Mouse (Mus musculus) kidney, embryonic 15.5 days (tissue): ENCODE measurements at regions not wholly inside any gene's neighbourhood (a gene's known extent, or its start where the extent isn't known, plus 50 kb on each side); places are given as distances from the start of the nearest gene placed in this dataset.
"Not testable (repeated sequence)": the region's sequence is repeated elsewhere in the genome, so short reads cannot be mapped to it uniquely, and the experiment has no call there.

Experiments used
- ATAC-seq: fragments of 200-750 bp; cut with Nextera tagmentation; replicated peaks from 2 replicates; pipeline ENCODE4 v1.8.0; 2017; ENCODE audit warnings: moderate TSS enrichment; ENCODE audit not compliant: low FRiP score
- H3K27ac ChIP-seq: fragments of 300-500 bp; sonication (generic); 2 replicates; pipeline ENCODE4 v1.5.1; 2015; ENCODE audit warnings: mild to moderate bottlenecking, inconsistent platforms
- H3K27me3 ChIP-seq: fragments of 300-500 bp; sonication (generic); 2 replicates; pipeline ENCODE4 v1.6.1; 2015; ENCODE audit warnings: inconsistent platforms
- H3K36me3 ChIP-seq: fragments of 300-500 bp; sonication (generic); 2 replicates; pipeline ENCODE4 v1.6.1; 2015; ENCODE audit warnings: inconsistent platforms
- H3K4me1 ChIP-seq: fragments of 300-500 bp; sonication (generic); 2 replicates; pipeline ENCODE4 v1.6.1; 2015; ENCODE audit warnings: inconsistent platforms
- H3K4me2 ChIP-seq: fragments of 300-500 bp; sonication (generic); 2 replicates; pipeline ENCODE4 v1.6.1; 2015; ENCODE audit warnings: moderate library complexity, mild to moderate bottlenecking, inconsistent platforms
- H3K4me3 ChIP-seq: fragments of 300-500 bp; sonication (generic); replicated peaks from 2 replicates; pipeline ENCODE4 v1.5.1; 2015; ENCODE audit warnings: mild to moderate bottlenecking, inconsistent platforms
- H3K9ac ChIP-seq: fragments of 300-500 bp; sonication (generic); 2 replicates; pipeline ENCODE4 v1.6.1; 2015; ENCODE audit warnings: mild to moderate bottlenecking, inconsistent platforms
- H3K9me3 ChIP-seq: fragments of 300-500 bp; sonication (generic); replicated peaks from 2 replicates; pipeline ENCODE4 v1.6.1; 2016; ENCODE audit warnings: inconsistent platforms
- WGBS: fragments of 180-500 bp; shearing (Covaris S2); methylation state at CpG from one replicate; pipeline ENCODE4 v1.1.7; 2015; ENCODE audit warnings: mixed read lengths; 5-methylcytosine and 5-hydroxymethylcytosine counted together

GRCm38 (mm10) chr5:77743467-77743866 is 335.6 kb upstream of the Igfbp7 start:
- H3K27me3 ChIP-seq, result no peaks in the 10 kb centered on the region
- ATAC-seq, result no peak
- H3K4me1 ChIP-seq, result no peaks in the 10 kb centered on the region
- no peak overlapping the region for H3K27ac ChIP-seq
- H3K9ac ChIP-seq, result no peak overlapping the region
- H3K4me2 ChIP-seq, result no peak overlapping the region
- 67% methylated on average over 3 of the region's 3 CpGs for WGBS
- H3K36me3 ChIP-seq, result no peaks in the 10 kb centered on the region
- no peak overlapping the region for H3K4me3 ChIP-seq
- H3K9me3 ChIP-seq, result no peaks in the 10 kb centered on the region

GRCm38 (mm10) chr5:77730286-77730685 is 322.4 kb upstream of the Igfbp7 start:
- not testable (repeated sequence) for H3K4me1 ChIP-seq, H3K9ac ChIP-seq, ATAC-seq, H3K36me3 ChIP-seq, H3K4me3 ChIP-seq, H3K27me3 ChIP-seq, H3K27ac ChIP-seq, H3K4me2 ChIP-seq, H3K9me3 ChIP-seq
- 81% methylated on average over 4 of the region's 4 CpGs for WGBS

GRCm38 (mm10) chr5:77681592-77681991 is 273.8 kb upstream of the Igfbp7 start:
- no peaks in the 10 kb centered on the region for H3K36me3 ChIP-seq

GRCm38 (mm10) chr5:77672073-77672924 is 264.5 kb upstream of the Igfbp7 start:
- H3K4me1 ChIP-seq, result no peaks in the 10 kb centered on the region
- no peak for ATAC-seq
- H3K27ac ChIP-seq, result no peak overlapping the region
- H3K36me3 ChIP-seq, result no peaks in the 10 kb centered on the region
- WGBS, result 85% methylated on average over 15 of the region's 15 CpGs
- H3K4me2 ChIP-seq, result no peak overlapping the region
- no peaks in the 10 kb centered on the region for H3K9me3 ChIP-seq
- no peak overlapping the region for H3K9ac ChIP-seq
- no peak overlapping the region for H3K4me3 ChIP-seq
- H3K27me3 ChIP-seq, result no peaks in the 10 kb centered on the region

More at GRCm38 (mm10) chr5:77681592-77681991, 273.8 kb upstream of the Igfbp7 start:
- Histone ChIP-seq H3K9ac (no peak overlapping the region), H3K4me3 (no peak overlapping the region), H3K27ac (no peak overlapping the region), H3K4me1 (no peaks in the 10 kb centered on the region), H3K27me3 (no peaks in the 10 kb centered on the region), H3K4me2 (no peak overlapping the region), H3K9me3 (no peaks in the 10 kb centered on the region)
- ATAC-seq, result no peak
- 73% methylated on average over 3 of the region's 3 CpGs for WGBS

GRCm38 (mm10) chr5:77663096-77663495 is 255.3 kb upstream of the Igfbp7 start:
- WGBS, result 56% methylated on average over 3 of the region's 3 CpGs
- no peaks in the 10 kb centered on the region for H3K9me3 ChIP-seq
- H3K9ac ChIP-seq, result no peak overlapping the region
- no peaks in the 10 kb centered on the region for H3K27me3 ChIP-seq
- no peaks in the 10 kb centered on the region for H3K4me1 ChIP-seq
- no peak overlapping the region for H3K4me2 ChIP-seq
- H3K27ac ChIP-seq, result no peak overlapping the region
- no peak overlapping the region for H3K4me3 ChIP-seq
- H3K36me3 ChIP-seq, result no peaks in the 10 kb centered on the region
- ATAC-seq, result no peak

- no peaks in the 10 kb centered on the region for H3K4me1 ChIP-seq
- WGBS, result 89% methylated on average over 6 of the region's 6 CpGs
- no peaks in the 10 kb centered on the region for H3K36me3 ChIP-seq
- no peaks in the 10 kb centered on the region for H3K9me3 ChIP-seq
- H3K27me3 ChIP-seq, result no peaks in the 10 kb centered on the region
- no peak overlapping the region for H3K27ac ChIP-seq
- no peak overlapping the region for H3K4me3 ChIP-seq
- H3K4me2 ChIP-seq, result no peak overlapping the region
- ATAC-seq, result no peak
- no peak overlapping the region for H3K9ac ChIP-seq
Observed at GRCm38 (mm10) chr5:77659016-77659415, 251.2 kb upstream of the Igfbp7 start.

- no peaks in the 10 kb centered on the region for H3K36me3 ChIP-seq
- no peak overlapping the region for H3K27ac ChIP-seq
- no peaks in the 10 kb centered on the region for H3K27me3 ChIP-seq
- no peaks in the 10 kb centered on the region for H3K4me1 ChIP-seq
- WGBS, result 89% methylated on average over 5 of the region's 5 CpGs
- no peak for ATAC-seq
- no peak overlapping the region for H3K4me2 ChIP-seq
- H3K4me3 ChIP-seq, result no peak overlapping the region
- no peaks in the 10 kb centered on the region for H3K9me3 ChIP-seq
- H3K9ac ChIP-seq, result no peak overlapping the region
Observed at GRCm38 (mm10) chr5:77644651-77645050, 236.8 kb upstream of the Igfbp7 start.

GRCm38 (mm10) chr5:77620402-77620801 is 212.6 kb upstream of the Igfbp7 start:
- H3K9ac ChIP-seq, result no peak overlapping the region
- no peak overlapping the region for H3K27ac ChIP-seq
- H3K36me3 ChIP-seq, result no peaks in the 10 kb centered on the region
- H3K9me3 ChIP-seq, result no peaks in the 10 kb centered on the region
- no peaks in the 10 kb centered on the region for H3K27me3 ChIP-seq
- ATAC-seq, result no peak
- no peak overlapping the region for H3K4me3 ChIP-seq
- H3K4me2 ChIP-seq, result no peak overlapping the region
- H3K4me1 ChIP-seq, result no peaks in the 10 kb centered on the region
- 71% methylated on average over 4 of the region's 4 CpGs for WGBS

- WGBS, result 89% methylated on average over 6 of the region's 6 CpGs
- H3K9me3 ChIP-seq, result no peaks in the 10 kb centered on the region
- no peak overlapping the region for H3K4me2 ChIP-seq
- no peak overlapping the region for H3K27ac ChIP-seq
- no peaks in the 10 kb centered on the region for H3K4me1 ChIP-seq
- no peaks in the 10 kb centered on the region for H3K27me3 ChIP-seq
- H3K4me3 ChIP-seq, result no peak overlapping the region
- H3K9ac ChIP-seq, result no peak overlapping the region
- no peak for ATAC-seq
- H3K36me3 ChIP-seq, result no peaks in the 10 kb centered on the region
Observed at GRCm38 (mm10) chr5:77610496-77610895, 202.7 kb upstream of the Igfbp7 start.

GRCm38 (mm10) chr5:77594719-77595118 is 186.9 kb upstream of the Igfbp7 start:
- 94% methylated on average over 4 of the region's 4 CpGs for WGBS
- Histone ChIP-seq H3K36me3 (no peaks in the 10 kb centered on the region), H3K4me3 (no peak overlapping the region), H3K4me1 (no peaks in the 10 kb centered on the region), H3K27ac (no peak overlapping the region), H3K4me2 (no peak overlapping the region), H3K27me3 (no peaks in the 10 kb centered on the region), H3K9ac (no peak overlapping the region), H3K9me3 (no peaks in the 10 kb centered on the region)
- no peak for ATAC-seq

- WGBS, result 90% methylated on average over 3 of the region's 3 CpGs
Observed at GRCm38 (mm10) chr5:77589252-77589651, 181.4 kb upstream of the Igfbp7 start.

GRCm38 (mm10) chr5:77581702-77582101 is 173.9 kb upstream of the Igfbp7 start:
- peaks cover 34% of the 10 kb centered on the region for H3K4me1 ChIP-seq
- H3K27me3 ChIP-seq, result no peaks in the 10 kb centered on the region
- H3K27ac ChIP-seq, result 0 out of 2 replicates have a peak overlapping the region, but pooled peaks have one; percentile 58
- H3K4me2 ChIP-seq, result peak overlapping the region; percentile 50
- no peak for ATAC-seq
- 13% methylated on average over 6 of the region's 6 CpGs for WGBS
- no peaks in the 10 kb centered on the region for H3K36me3 ChIP-seq
- H3K9ac ChIP-seq, result no peak overlapping the region
- no peak overlapping the region for H3K4me3 ChIP-seq
- H3K9me3 ChIP-seq, result no peaks in the 10 kb centered on the region

More at GRCm38 (mm10) chr5:77589252-77589651, 181.4 kb upstream of the Igfbp7 start:
- Histone ChIP-seq H3K4me1 (no peaks in the 10 kb centered on the region), H3K36me3 (no peaks in the 10 kb centered on the region), H3K9me3 (no peaks in the 10 kb centered on the region), H3K27ac (no peak overlapping the region), H3K4me3 (no peak overlapping the region), H3K27me3 (no peaks in the 10 kb centered on the region), H3K4me2 (no peak overlapping the region), H3K9ac (no peak overlapping the region)
- no peak for ATAC-seq
